Mouse (Mus musculus): ENCODE results near the gene Irx4. TPM values are rescaled to one million over a fixed set of nuclear protein-coding genes. Genes with fewer than 3 reads are reported as not detected.

Gene Irx4
- polyA plus RNA-seq (2016; fragmentation: Nextera tagmentation; extraction: Ambion mirVana): 1.3 and 1.7 TPM in 2 replicates

DNA sequence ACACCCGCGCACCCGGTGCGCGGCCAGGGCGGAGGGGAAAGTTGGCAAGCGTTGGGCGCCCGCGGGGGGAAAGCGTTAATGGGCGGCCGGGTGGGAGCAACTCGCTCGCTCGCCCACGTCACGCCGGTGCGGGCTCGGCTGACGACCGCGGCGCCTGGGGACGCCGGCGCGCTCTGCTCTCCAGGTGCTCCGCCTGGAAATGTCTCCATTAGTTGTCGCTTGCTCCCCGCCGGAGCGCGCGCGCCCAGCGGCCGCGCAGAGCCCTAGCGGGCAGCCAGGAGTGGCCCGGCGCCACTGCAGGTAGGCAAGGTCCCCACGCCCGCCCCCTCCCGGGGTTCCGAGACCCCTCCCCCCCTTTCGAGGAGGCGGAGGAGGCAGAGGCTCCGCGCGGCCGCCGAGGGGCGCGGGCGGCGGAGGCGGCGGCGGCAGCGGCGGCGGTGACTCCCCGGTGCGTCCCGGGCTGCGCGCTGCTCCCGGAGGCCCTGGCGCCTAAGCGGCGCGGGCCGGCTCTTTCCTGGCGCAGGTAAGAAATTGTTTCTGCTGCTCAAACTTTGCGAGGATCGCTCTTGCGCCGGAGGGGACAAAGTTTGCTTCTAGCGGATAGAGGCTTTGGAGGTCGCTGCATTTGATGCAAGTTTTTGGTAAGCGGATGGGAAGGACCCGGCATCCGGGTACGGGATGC, at the start of gene Irx4:
Irx4 (plus strand) TSS at position 126 of the 682 bp plus-strand sequence.
- peak within 1 kb of the TSS; percentile 56 for H3K4me3 ChIP-seq
- H3K27ac ChIP-seq (replicated peaks): no peak within 1 kb of the TSS; the same call in 1 of the 2 replicates
- no peaks in the 10 kb centered on the region for H3K36me3 ChIP-seq
- DNase-seq (ENCODE audit: low spot score): peak; percentile 43
- H3K9me3 ChIP-seq (replicated peaks): no peaks in the 10 kb centered on the region
- peaks cover 100% of the 10 kb centered on the region for H3K27me3 ChIP-seq (ENCODE audit: low read depth, poor library complexity, severe bottlenecking)
- WGBS: under 1% methylated on average over 83 of the region's 86 CpGs
- H3K4me1 ChIP-seq: peaks cover 59% of the 10 kb centered on the region

DNA sequence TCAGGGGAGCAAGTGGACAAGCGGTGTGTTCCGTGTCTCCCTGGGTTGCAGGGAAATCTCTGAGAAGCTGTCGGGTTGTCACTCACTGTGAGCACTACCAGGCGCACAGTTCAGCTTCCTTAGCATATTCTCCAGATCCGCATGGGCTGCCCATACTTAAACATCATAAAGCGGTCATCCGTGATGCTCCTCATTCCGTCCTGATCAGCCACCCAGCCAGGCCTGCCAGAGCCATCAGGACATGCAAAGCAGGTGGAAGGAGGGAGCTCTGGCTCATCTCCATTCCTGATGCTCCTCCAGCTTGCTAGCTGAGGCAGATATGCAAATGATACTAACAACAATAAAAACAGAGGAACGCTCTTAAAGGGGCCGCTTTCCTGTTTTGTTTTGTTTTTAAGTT, 46.0 kb upstream of the Irx4 start:
- 0 out of 2 replicates have a peak, but pooled peaks cover 14% of the 10 kb centered on the region for H3K9me3 ChIP-seq (replicated peaks)
- H3K4me1 ChIP-seq: no peaks in the 10 kb centered on the region
- H3K27ac ChIP-seq (replicated peaks): no peak overlapping the region
- no peak for DNase-seq (ENCODE audit: low spot score)
- 71% methylated on average over 10 of the region's 10 CpGs for WGBS
- H3K4me3 ChIP-seq: no peak overlapping the region
- H3K27me3 ChIP-seq (ENCODE audit: low read depth, poor library complexity, severe bottlenecking): no peaks in the 10 kb centered on the region
- no peaks in the 10 kb centered on the region for H3K36me3 ChIP-seq

DNA sequence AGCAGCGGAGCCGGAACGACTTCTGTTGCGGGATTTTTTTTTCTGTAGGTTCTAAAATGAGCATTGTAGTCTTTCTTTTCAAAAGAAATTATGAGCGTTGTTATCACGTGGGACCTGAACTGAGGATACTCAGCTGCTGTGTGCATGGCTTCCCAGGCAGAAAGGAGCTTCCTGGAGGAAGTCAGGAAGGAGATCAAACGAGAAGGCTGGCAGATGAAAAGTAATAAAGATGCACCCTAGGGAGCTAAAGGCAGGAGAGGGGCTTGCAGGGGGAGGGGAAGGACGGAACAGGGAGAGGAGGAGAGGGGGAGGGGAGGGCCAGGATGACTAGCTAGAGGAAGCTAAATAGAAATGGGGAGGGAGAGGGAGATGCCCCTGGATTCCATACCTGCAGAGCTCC, 23.8 kb upstream of the Irx4 start:
- H3K9me3 ChIP-seq (replicated peaks): no peaks in the 10 kb centered on the region
- no peak for DNase-seq (ENCODE audit: low spot score)
- peaks cover 5% of the 10 kb centered on the region; the same call in 1 of the 2 replicates for H3K27me3 ChIP-seq (ENCODE audit: low read depth, poor library complexity, severe bottlenecking)
- H3K4me1 ChIP-seq: peaks cover 20% of the 10 kb centered on the region
- H3K4me3 ChIP-seq: no peak overlapping the region
- WGBS: 54% methylated on average over 8 of the region's 8 CpGs
- no peak overlapping the region; the same call in 1 of the 2 replicates for H3K27ac ChIP-seq (replicated peaks)
- no peaks in the 10 kb centered on the region for H3K36me3 ChIP-seq

DNA sequence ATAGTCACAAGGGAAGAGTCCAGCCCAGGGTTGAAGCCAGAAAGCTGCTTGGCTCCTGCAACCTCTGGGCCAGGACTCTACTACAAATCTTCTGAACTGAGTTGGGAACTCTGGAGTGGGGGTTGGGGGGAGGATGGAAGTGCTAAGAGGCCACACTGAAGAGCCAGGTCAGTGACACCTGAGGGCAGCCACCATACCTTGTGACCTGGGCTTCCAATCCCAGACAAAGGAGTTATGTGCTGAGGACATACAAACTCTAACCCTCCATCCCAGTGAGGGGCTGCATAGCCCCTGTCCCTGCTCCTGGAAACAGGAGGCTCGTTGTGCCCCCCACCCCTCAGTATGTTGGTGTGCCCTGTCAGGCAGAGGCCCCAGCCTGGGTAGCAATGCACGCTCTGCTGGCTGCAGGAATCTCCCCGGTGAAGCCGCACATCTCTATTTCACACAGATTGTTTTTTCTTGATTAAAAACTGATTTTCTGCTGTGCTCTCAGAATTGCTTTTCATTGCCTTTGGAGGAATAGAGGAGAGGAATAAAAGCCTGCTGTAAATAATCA, 21.0 kb upstream of the Irx4 start:
- H3K36me3 ChIP-seq: no peaks in the 10 kb centered on the region
- 75% methylated on average over 4 of the region's 4 CpGs for WGBS

DNA sequence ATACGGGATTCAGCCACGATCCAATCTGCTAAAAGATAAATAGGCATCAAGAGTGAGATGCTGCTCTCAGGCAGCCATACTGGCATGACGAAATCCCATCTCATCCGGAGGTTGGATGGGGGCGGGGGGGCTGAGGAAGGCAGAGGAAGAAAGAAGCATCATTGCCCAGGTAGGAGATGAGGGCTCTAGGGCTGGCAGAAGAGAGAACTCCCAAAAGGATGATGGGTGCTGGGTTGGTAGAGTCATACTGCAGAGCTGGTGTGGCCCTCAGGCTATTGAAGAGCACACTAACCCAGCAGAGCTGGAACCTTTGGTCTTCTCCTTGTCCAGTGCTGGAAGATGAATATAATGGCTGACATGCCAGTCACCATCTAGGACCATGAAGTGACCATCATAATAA, 17.7 kb upstream of the Irx4 start:
- no peaks in the 10 kb centered on the region for H3K36me3 ChIP-seq
- DNase-seq (ENCODE audit: low spot score): no peak
- H3K4me3 ChIP-seq: no peak overlapping the region
- H3K9me3 ChIP-seq (replicated peaks): peaks cover 9% of the 10 kb centered on the region
- no peak overlapping the region for H3K27ac ChIP-seq (replicated peaks)
- 86% methylated on average over 5 of the region's 5 CpGs for WGBS
- peaks cover 13% of the 10 kb centered on the region for H3K4me1 ChIP-seq
- peaks cover 5% of the 10 kb centered on the region; the same call in 1 of the 2 replicates for H3K27me3 ChIP-seq (ENCODE audit: low read depth, poor library complexity, severe bottlenecking)

More for the DNA sequence above, 21.0 kb upstream of the Irx4 start:
- Histone ChIP-seq H3K27me3 (ENCODE audit: low read depth, poor library complexity, severe bottlenecking) (peaks cover 5% of the 10 kb centered on the region; the same call in 1 of the 2 replicates), H3K4me3 (no peak overlapping the region), H3K4me1 (peaks cover 20% of the 10 kb centered on the region), H3K27ac (replicated peaks) (peak overlapping the region; percentile 47; the same call in 1 of the 2 replicates), H3K9me3 (replicated peaks) (peaks cover 7% of the 10 kb centered on the region)
- no peak for DNase-seq (ENCODE audit: low spot score)

DNA sequence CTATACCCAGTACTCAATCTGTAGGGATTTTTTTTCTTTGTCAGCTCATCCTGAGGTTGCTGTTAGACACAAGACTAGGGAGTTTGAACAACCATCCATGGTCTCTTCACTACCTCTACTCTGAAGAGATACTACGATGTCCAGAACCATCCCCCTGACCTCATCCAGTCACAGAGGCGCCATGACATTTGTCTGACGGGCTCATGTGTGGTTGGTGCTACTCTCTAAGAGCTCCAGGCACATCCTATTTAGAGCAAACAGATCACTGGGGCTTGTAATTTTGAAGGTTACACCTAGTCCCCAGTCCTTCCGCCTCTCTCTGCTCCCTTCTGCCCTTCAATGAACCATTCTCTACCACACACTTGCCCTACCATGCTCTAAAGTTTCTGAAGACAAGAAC, 13.3 kb upstream of the Irx4 start:
- 92% methylated on average over 4 of the region's 4 CpGs for WGBS
- Histone ChIP-seq H3K4me1 (no peaks in the 10 kb centered on the region), H3K27me3 (ENCODE audit: low read depth, poor library complexity, severe bottlenecking) (peaks cover 28% of the 10 kb centered on the region), H3K27ac (replicated peaks) (no peak overlapping the region), H3K36me3 (no peaks in the 10 kb centered on the region), H3K4me3 (no peak overlapping the region), H3K9me3 (replicated peaks) (peaks cover 9% of the 10 kb centered on the region)
- no peak for DNase-seq (ENCODE audit: low spot score)

DNA sequence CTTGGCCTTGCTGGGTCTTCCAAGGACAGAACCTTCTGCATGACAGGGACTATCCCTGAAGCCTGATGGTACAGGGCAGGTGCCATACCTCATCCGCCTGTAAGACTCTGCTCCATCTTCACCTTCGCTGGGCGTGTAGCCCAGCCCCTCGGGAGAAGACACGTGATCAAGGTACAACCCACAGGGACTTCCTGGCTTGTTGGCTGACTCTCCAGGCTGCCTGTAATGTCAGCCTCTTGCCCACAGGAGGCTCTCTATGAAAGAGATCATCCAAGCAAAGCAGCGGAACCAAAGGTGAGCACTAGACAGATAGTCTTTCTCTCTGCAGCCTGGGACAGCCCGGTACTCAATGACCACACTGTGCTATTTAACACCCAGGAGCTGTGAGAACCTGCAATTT, 9.1 kb upstream of the Irx4 start:
- H3K27ac ChIP-seq (replicated peaks): no peak overlapping the region
- WGBS: 41% methylated on average over 7 of the region's 7 CpGs
- peaks cover 54% of the 10 kb centered on the region for H3K27me3 ChIP-seq (ENCODE audit: low read depth, poor library complexity, severe bottlenecking)
- DNase-seq (ENCODE audit: low spot score): no peak
- no peaks in the 10 kb centered on the region for H3K4me1 ChIP-seq
- no peaks in the 10 kb centered on the region for H3K36me3 ChIP-seq
- no peaks in the 10 kb centered on the region for H3K9me3 ChIP-seq (replicated peaks)
- no peak overlapping the region for H3K4me3 ChIP-seq

DNA sequence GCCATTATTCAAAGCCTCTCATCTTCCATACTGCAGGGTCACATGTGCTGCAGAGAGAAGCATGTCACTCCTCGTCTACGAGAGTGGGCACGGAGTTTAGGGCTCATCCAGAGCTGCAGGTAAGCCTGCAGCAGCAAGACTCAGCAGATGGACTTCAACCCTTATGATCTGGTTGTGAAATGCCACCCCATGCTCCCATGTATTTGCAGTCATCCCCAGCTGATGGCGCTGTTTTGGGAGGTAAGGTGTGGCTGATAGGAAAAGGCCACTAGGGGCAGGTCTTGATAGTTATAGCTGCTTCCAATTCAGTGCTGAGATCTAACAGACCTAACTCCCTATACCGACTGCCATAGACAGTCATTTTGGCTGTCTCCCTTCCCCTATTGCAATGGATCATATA, 8.3 kb upstream of the Irx4 start:
- H3K4me1 ChIP-seq: no peaks in the 10 kb centered on the region
- DNase-seq (ENCODE audit: low spot score): no peak
- no peaks in the 10 kb centered on the region for H3K36me3 ChIP-seq
- no peak overlapping the region for H3K4me3 ChIP-seq
- peaks cover 62% of the 10 kb centered on the region for H3K27me3 ChIP-seq (ENCODE audit: low read depth, poor library complexity, severe bottlenecking)
- H3K27ac ChIP-seq (replicated peaks): no peak overlapping the region
- no peaks in the 10 kb centered on the region for H3K9me3 ChIP-seq (replicated peaks)
- WGBS: 55% methylated on average over 5 of the region's 5 CpGs

DNA sequence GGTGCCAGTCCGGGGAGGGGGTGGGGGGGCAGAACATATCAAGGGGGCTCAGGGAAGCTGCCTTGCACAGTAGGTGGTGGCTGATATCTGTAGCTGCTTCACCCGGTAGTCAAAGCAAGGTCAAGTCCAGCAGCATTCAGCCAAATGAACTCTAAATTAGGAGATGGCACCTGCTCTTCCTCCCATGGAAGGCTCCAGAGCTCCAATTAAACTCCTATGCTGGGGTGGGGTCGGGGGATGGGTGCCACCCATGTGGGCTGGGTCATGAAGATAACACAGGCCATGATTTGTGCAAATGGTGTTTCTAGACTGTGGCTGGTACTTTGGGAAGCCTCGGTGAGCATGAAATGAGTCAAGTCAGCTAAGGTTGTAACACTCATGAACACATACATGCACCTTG, 1.9 kb upstream of the Irx4 start:
- H3K4me3 ChIP-seq: no peak overlapping the region
- peaks cover 93% of the 10 kb centered on the region for H3K27me3 ChIP-seq (ENCODE audit: low read depth, poor library complexity, severe bottlenecking)
- no peak overlapping the region for H3K27ac ChIP-seq (replicated peaks)
- peaks cover 38% of the 10 kb centered on the region for H3K4me1 ChIP-seq
- WGBS: 58% methylated on average over 4 of the region's 4 CpGs
- no peak for DNase-seq (ENCODE audit: low spot score)
- no peaks in the 10 kb centered on the region for H3K36me3 ChIP-seq
- no peaks in the 10 kb centered on the region for H3K9me3 ChIP-seq (replicated peaks)

DNA sequence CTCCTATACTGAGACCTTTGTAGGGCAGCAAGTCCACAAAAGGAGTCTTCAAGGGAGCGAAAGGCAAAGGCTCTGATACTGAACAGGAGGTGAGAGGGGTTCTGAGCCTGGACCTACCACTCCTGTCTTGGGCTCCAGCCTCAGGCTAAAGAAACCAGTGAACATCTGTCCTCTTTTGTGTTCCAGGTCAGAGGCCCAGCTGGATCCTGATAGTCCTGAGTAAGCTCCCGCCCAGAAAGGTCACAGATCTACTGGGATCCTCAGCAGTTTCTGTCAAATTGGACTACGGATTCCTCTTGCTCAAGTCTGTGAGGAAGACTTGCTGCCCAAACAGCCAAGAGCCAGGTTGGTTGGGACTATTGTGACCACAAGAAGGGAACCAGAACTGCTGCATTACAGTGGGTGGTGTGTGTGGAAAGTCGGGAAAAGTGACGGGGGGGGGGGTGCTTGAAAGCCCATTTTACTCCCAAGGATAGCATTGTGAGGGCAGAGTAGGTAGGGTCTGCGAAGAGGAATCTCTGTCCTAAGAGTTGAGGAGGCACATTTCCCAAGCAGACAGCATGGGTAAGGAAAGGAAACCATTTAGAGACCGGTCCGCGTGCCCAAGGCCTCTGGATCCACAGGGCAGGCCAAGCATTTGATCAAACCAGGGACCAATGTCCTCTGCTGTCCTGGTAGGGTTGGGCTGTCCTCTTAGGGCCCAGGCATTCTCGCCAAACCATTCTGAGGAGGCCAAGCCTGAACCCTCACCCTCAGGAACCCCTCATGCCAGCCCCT, 514 bp upstream of the Irx4 start:
- Histone ChIP-seq H3K4me1 (peaks cover 52% of the 10 kb centered on the region), H3K36me3 (no peaks in the 10 kb centered on the region), H3K4me3 (peak overlapping the region; percentile 56), H3K27ac (replicated peaks) (no peak overlapping the region), H3K9me3 (replicated peaks) (no peaks in the 10 kb centered on the region), H3K27me3 (ENCODE audit: low read depth, poor library complexity, severe bottlenecking) (peaks cover 97% of the 10 kb centered on the region)
- peak; percentile 43 for DNase-seq (ENCODE audit: low spot score)
- WGBS: 8% methylated on average over 10 of the region's 10 CpGs

DNA sequence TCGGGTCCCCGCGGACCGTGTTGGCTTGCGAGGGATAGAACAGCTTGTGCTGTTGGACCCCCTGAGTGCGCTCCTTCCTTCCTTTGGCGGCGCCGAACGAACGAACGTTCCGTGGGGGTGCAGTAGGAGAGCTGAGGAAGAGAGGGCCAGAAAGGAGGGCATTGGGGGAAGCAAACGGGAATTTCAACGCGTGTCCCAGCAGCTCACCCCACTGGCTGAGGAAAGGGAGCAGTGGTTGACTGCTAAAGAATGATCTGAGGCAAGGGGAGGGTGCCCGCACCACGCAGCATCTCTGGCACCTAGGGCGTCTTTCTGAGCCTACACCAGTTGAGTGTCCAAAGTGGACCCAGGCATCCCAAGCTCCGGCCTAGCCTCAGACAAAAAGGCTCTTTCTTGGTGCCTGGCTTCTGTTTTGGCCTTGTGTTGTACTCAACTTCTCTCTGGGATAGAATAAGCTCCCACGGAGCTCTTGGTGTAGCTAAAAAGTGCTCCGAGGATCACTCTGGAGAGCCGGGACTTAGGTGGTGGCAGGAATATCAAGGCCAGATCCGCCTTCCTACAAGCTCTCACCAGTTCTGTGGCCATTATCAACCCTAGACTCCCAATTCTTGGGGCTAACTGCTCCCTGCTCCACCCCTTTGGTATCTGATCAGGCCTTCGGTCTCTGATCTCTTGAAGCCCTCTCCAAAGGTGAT, 904 bp downstream of the Irx4 start:
- DNase-seq (ENCODE audit: low spot score): peak; percentile 29
- Histone ChIP-seq H3K4me3 (peak overlapping the region; percentile 56), H3K36me3 (no peaks in the 10 kb centered on the region), H3K27me3 (ENCODE audit: low read depth, poor library complexity, severe bottlenecking) (peaks cover 100% of the 10 kb centered on the region), H3K27ac (replicated peaks) (no peak overlapping the region), H3K9me3 (replicated peaks) (no peaks in the 10 kb centered on the region), H3K4me1 (peaks cover 62% of the 10 kb centered on the region)
- 3% methylated on average over 25 of the region's 25 CpGs for WGBS

DNA sequence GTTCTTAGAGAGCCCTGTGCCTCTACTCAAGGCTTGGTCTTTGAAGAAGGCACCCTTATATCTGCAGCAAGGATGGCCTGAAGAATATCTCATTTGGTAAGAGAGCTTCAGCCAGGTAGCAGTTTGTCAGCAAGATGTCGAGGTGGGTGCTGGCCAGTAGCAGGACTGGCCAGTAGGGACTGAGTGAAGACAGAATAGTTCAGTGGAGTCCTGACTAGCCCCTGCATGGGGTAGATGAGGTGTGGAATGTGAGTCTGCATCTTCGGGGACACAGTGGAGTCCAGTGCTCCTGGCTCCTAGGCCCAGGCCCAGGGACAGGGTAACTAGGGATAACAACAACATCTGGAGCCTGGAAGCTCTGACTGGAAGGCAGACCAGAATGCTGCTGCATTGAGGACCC, 1.6 kb downstream of the Irx4 start:
- Histone ChIP-seq H3K36me3 (no peaks in the 10 kb centered on the region), H3K4me1 (peaks cover 63% of the 10 kb centered on the region), H3K4me3 (no peak overlapping the region), H3K9me3 (replicated peaks) (no peaks in the 10 kb centered on the region), H3K27me3 (ENCODE audit: low read depth, poor library complexity, severe bottlenecking) (peaks cover 100% of the 10 kb centered on the region), H3K27ac (replicated peaks) (no peak overlapping the region)
- 6% methylated on average over 2 of the region's 2 CpGs for WGBS
- DNase-seq (ENCODE audit: low spot score): no peak

Measured in midbrain, embryonic 10.5 days (tissue).